Mouse (Mus musculus) urinary bladder, adult 18-20 months (tissue): ENCODE measurements around the gene Asxl1.

Experiments used
- DNase-seq, 2 experiments: peaks; one replicate each; pipeline ENCODE4 v3.0.0; 2022; ENCODE audit warnings: low spot score in 2 of 2, mixed read lengths in 2 of 2

The Asxl1 gene

DNA sequence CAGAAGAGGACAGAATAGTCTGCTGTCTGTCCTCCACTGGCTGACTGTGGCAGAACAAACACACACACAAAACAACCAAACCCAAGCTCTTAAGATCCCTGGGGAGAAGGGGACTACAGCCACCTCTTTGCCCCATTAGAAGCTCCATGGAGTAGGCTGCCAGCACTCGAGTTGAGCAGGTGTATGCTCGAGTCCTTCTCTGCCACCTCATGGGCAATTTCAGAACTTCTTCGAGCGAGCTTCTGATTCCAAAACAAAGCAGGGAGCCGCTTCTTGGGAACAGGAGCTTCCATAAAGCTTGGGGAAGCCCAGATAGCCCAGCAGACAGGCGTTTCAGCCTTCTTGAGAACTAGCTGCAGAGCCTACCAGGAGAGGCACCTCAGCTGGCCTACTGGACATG, 66.9 kb downstream of the Asxl1 start:
- DNase-seq, result no peak

DNA sequence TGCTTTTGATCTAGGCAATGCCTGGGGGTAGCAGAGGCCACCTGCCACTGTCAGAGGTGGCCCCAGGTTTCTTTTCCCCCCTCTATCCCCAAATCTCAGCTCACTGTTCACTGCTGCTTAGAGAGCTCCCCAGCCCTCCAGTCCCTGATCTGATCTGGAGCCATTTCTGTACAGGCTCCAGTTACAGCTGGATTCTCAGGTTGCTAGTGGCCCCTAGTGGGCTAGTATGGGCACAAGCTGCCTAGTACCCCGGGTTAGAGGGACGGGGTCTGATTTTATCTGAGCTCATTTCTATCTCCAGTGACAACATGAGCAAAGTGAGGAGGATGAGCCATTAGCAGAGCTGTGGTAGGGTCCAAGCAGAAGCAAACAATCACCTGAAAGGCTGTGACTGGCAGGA, 69.0 kb downstream of the Asxl1 start:
- no peak for DNase-seq

DNA sequence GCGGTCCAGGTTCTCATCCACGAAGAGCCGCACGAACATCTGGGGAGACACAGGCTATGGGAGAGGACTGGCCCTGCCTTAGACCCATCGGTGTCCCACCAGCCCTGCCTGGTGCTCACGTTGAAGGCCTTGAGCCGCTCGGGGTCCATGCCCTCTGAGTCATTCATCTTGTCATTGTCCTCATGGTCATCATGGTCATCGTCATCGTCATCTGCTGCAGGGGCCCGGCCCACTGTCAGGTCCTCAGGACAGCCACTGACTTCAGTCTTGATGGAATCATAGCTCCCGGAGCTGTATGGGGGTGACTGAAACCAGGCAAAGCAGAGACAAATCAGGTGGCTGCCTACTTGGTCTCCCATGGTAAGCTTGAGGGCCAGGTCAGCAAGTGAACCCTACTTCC, 72.2 kb downstream of the Asxl1 start:
- DNase-seq, result no peak

DNA sequence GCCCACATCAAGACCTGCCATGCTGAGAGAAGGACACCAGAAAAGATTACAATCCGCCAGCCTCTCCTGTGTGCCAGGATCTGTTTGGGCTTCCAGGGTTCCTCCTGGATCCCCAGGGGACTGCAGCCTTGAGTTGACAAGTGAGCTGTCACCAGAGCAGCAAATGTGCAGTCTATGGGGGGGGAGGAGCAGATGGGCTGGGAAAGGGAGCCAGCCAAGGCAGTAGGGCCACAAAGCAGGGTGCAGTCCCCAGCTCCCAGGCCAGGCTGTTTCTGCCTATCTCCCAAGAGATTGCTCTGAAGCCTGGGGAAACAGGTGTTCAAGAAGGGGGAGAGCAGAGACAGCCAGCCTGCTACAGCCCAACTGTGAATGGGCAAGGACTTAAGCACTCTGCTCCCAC, 72.8 kb downstream of the Asxl1 start:
- DNase-seq, result no peak

DNA sequence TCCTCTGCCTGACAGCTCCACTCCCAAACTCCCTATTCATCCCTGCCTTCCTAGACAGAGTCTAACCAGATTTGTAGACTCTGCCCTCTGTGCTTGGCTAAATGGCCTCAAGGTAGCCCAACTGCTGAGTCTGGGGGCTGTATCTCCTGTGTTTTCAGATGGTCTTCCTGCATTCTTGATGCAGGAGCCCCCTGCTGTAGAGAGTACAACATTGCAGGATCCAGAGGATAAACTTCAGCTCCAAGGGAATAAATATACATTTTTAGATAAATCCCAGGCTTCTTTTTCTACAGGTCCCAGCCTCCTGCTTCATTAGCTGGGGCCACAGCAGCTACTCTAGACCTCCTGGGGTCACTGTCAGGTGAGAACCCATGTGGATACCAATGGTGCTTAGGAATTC, 75.6 kb downstream of the Asxl1 start:
- no peak for DNase-seq

DNA sequence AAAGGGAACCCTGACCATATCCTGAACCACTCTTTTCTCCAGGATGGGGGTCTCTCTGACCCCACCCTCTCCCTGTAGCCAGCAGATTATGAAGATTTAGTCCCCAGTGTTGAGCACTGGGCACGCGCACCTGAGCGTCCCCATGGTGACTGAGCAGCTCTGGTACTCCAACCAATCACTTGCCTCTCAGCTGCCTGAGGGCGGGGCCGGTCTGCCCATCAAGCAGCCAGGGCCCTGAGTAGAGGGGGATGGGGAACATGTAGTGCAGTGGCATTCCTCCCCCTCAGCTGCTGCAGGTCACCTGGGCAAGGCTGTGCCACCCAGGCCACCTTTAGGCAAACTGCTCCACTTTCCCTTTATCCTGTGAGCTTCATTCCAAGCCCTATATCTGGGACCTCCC, 76.4 kb downstream of the Asxl1 start:
- no peak for DNase-seq

DNA sequence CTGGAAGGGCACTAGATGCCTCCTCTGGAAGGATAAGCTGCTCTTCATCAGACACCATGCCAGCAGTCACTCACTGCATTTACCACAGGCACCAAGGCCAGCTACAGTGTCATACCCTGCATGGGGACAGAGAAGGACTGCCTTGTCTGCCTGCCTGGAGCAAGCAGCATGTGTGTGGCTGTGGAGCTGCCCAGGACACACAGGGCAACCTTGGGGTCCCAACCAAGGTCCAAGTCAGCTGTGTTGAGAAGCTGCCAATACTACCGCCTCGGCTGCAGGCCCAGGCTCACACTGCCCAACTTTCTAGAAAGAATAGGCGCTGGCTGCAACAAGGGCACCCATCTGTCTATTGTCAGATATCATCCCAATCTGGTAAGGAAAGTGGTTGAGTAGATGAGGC, 77.5 kb downstream of the Asxl1 start:
- no peak for DNase-seq

DNA sequence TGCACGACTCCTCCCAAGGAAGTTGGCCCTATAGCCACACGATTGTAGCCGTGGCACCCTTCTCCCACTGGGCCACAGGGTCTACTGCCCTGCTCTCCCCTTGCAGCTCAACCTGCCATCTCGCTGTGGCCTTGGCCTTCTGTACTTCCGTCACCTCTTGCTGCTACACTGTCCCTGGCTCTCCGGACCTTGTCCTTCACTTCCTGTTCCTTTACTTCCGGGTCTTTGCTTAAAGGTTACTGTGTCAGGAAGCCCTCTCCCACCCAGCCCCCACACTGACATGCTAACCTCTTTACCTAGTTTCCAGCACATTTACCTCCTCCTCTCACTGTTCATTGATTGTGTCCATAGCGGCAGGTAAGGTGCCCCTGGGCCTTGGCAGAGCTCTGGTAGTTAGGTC, 78.9 kb downstream of the Asxl1 start:
- no peak for DNase-seq

DNA sequence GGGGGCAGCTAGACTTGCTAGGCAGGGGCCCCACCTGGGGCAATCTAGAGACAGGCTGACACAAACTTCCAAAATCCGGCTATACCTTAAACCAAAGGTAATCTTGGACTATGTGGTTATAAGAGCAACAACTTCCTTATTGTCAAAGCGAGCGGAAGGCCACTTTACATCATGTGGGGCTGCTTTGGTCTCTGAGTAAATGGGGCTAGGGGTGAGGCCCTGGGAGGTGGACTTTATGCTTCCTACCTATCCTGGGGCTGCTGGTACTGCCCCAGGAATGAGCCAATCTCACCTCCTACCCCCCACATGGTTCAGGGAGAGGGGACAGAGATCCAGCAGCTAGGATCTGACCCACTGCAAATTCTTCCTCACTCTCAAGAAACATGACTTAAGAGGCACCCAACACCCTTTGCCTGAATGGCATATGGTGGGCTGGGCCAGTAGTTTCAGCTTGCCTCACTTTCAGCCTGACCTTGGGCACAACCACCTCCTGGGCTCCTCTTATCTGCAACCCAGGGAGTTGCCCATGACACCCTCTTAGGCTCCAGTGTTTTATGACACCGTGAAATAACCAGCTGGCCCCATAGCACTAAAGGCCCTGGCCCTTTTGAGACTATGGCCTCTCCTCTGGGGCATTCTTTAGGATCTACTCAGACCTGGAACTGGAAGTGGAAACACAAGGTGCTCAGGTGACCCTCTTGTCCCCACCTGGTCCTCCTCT, 79.7 kb downstream of the Asxl1 start:
- no peak for DNase-seq

DNA sequence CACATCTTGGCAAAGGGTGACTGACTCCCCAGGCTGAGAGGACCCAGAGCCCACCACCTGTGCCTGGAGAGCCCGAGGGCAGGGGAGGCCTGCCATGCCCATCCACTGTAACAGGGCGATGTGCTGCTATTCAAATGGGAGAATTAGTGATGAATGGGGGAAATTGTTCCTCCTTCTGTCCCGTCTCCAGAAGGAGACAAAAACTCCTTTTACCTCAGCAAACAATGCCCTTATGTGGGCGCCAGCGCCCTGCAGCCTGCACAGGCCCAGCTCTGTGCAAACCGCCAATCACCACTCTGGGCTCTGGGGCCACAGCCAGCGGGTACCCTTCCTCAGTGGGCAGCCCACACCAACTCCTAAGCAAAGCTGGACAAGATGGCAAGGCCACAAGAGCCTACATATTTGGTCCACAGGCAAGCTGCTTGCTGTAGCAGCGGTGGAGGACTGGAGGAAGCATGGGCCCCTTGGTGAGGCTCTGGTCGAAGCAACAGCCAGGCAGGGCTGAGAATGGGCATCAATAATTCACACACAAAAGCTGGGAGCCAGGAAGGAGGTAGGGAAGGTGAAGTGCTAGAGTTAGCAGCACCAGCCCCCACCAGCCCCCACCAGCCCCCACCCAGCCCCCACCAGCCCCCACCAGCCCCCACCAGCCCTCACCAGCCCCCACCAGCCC, 80.5 kb downstream of the Asxl1 start:
- no peak for DNase-seq

DNA sequence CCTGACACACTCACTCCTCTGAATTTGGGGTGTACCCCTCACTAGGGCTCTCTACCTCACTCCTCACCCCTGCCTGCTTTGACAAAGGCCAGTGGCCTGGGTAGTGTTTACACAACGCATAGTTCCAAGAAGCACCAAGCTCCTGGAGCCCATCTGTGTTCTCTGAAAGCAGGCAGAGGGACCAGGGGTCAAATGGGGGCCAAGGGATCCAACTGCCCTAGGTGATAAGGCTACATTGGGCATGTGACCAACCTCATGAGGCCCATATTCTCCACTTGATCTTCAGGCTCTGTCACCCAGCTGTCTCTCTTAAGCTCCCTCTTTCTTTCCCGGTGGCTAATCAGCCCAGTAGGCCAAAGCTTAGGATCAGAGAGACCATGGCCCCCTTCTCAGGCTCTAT, 81.3 kb downstream of the Asxl1 start:
- no peak for DNase-seq

DNA sequence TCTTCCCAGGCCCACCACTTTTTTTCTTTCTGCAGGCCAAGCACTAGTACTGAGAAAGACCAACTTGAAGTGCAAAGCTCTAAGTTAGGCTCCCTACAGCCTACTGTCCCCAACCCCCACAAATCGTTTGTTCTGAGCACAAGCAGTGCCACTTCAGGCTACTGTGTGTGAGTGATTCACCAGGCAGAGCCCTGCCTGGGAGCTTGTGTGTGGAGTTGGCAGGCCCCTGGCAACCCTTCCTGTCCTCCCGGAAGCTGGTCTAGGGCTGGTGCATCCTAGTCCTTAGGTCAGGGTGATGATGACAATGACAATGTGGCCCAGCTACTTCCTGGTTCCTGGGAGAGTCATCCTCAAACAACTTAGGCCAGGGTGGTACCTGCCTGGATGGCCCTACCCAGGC, 82.9 kb downstream of the Asxl1 start:
- no peak for DNase-seq

DNA sequence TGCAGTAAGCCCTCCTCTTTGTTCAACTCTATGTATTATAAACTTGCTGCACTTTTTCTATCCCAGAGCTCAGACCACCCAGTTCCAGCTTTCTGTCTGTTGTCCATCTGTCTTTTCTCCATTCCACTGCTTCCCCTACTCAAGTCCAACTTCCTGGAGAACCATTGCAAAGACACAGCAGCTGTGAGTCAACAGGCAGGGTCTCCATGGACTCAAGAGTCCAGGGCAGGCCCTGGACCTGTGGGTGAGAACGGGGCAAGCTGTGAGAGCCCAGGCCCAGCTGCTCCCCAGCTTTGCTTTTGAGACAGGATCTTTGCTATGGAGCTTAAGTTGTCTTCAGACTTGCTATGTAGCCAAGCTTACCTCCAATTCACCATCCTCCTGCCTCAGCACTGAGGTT, 84.9 kb downstream of the Asxl1 start:
- DNase-seq, result no peak

DNA sequence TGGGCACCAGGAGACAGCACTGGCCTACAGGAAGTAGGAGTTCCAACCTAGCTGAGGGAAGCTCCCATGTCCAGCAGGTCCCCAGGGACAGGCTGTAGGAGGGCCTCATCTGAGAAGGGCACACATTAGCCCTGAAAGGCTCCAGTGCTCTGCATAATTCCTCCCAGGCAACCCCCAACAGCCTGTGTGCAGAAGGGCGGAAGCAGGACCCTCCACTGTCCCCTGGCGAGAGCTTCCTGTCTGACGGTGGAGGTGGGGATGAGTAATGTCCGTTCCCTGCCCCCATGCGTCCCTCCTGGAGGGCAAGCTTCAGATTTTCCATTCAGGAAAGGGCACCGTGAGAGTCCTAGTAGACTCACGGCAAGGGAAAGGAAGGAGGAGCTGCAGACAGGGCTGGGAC, 86.9 kb downstream of the Asxl1 start:
- no peak for DNase-seq

DNA sequence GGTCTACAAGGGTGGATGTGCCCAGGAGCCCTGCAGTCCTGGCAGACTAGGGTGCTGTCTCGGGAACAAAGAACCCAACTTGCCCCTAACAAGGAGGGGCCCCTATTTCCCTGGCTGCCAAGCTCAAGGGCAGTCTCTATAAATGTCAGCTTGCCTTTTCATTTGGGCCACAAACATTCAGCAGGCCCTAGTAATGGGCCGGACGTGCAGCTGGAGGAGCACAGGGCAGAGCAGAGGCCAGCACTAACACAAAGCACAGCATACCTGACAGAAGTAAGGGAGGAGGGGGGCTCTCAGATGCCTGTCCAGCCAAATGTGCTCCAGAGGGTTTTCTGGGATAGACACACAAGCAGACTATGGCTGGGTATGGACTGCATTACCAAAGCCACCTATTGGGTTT, 88.2 kb downstream of the Asxl1 start:
- DNase-seq, result no peak

DNA sequence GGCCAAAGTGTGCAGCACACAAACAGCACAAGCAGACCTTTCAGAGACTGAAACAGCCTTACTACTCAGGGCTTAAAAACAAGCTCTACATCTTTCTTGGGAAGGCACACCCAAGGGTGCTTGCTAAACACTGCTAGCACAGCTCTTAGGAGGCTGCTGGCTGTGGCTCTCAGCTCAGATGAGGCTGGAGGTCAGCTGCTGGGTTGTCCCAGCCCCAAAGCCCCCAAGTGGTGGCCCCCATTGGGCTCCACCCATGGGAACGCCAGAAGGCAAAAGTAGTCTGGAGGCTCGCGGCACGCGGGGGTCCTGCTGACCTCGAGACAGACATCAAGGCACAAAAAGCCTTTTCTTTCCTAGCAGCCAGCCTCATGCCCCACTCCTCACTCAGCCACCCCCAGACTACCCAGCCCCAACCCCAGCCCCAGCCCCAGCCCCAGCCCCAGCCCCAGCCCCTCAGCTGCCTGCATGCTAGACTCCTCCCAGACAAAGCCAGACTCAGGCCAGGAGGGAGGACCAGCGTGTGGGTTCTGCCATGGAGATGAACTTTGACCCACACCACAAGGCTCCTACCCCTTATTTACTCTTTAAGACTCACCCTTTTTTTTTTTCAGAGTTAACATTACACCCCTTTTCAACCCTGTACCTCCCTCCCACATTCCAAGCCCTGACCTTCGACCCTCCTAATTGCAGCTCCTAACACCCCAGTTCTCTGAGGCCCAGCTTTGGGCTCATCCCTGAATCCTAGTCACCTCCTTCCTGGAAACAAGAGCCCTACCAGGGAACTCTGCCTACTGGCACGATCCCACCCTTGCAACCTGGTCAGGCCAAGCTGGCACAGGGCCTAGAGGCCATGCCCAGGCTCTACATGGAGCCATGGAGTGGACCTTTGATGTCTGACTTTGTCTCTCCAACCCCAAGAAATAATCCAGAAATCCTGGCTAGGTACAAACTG, 89.5 kb downstream of the Asxl1 start:
- no peak for DNase-seq

DNA sequence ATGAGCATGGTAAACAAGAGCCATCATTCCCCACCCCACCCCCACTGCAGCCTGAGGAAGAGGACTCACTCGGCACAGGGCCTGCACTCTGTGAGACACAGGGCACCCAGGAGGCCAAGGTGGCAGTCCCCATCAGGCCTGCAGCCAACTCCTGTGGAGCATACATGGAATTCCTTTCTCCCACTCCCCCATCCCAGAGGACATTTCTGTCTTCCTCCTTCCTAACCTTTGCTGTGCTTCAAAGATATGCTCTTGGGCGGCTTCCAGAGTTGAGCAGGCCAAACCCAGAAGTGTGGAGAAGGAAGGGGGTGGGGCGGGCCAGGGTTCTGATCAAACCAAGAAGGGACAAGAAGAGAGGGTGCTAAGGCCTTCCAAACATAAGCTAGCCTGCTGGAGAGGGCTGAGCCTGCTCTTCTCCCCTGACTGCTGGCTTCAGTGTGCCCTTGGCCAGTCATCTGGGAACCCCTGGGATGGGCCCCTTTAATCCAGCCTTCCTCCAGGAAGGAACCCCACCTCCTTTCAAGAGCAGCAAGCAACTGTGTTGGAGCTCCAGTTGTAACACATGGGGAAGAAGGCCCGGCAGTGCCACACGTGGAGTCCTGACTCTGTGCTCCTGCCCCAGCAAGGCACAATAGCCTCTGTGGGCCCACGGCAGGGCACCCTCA, 91.1 kb downstream of the Asxl1 start:
- peak in 1 of 2 experiments; percentile 11 for DNase-seq

DNA sequence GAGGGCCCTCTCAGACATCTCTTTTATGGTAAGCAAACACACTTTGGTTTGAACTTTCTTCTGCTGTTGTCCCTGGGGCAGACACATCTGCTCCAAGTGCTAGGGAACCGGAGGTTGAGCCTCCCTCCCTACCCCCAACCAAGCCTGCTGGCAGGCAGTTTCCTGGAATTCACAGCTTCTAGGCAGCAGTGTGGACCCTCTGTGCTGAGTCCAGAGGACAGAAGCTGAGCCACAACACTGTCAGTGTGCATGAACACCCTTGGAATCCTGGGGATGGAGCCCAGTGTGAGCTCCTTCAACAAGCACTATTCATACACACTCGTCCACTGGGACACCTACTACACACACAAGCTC, 91.7 kb downstream of the Asxl1 start:
- no peak for DNase-seq

DNA sequence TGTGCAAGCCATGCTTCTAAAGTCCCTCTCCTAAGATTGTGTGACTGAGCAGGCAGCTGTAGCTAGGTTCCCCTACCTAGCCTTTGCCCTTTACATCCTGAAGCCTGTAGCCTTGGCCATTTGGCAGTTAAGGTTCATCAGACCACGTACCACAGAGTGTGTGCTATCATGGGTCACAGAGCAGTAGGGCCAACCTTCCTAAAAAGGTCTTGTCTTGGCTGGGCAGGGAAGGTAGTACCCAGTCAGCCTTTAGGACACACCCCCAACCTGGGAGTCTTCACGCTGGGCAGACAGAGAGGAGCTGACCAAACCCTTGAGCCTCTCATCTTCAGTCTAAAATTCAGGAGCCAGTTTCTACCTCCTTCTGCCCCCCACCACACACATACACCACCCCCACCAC, 95.1 kb downstream of the Asxl1 start:
- no peak for DNase-seq

DNA sequence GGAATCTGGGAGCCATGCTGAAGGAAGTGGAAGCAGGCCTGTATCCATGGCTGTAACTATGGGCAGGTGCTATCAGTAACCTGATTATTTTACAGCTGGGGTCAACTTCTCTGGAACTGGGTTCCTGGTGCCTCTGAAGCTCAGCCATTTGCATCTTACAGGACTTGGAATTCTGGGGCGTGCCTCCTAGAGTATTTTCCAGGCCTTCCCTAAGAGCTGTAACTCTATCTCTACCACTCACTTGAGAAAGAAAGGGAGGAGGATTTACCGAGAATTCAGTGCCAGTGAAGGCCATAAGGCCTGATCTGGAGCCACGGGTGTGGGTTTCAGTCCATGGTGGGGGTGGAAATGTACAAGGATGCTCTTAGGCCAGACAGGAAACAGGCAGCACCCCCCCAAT, 95.6 kb downstream of the Asxl1 start:
- no peak for DNase-seq

DNA sequence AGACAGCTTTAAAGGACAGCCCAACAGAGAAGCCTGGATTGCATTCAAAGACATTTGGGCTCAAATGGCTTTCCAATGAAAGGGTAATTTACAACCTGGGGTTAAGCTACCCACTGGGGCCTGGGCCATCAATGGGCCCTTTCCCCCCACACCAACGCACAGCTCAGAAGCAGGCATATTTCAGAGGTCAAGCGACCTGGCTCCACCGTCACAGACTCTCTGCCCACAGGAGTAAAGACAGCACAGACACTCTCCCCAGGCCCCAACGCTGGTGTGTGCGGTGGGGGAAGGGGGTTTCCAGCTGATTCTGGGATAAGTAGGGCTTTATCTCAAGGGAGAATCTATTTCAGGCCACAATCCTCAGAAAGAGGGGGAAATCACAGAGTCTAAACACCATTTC, 97.1 kb downstream of the Asxl1 start:
- no peak for DNase-seq
